Mouse (Mus musculus): ENCODE measurements around the gene Gm28043.

Gene Gm28043

GRCm38 (mm10) chr17:29680921-29681320, 66.2 kb downstream of the Gm28043 start:
- DNase-seq (ENCODE audit: low spot score): no peak

- DNase-seq (ENCODE audit: low spot score): no peak
Measured at GRCm38 (mm10) chr17:29681669-29682068, 67.0 kb downstream of the Gm28043 start.

GRCm38 (mm10) chr17:29682261-29682660, 67.6 kb downstream of the Gm28043 start:
- DNase-seq (ENCODE audit: low spot score): peak; percentile 55

- DNase-seq (ENCODE audit: low spot score): no peak
Measured at GRCm38 (mm10) chr17:29683127-29683526, 68.5 kb downstream of the Gm28043 start.

DNA sequence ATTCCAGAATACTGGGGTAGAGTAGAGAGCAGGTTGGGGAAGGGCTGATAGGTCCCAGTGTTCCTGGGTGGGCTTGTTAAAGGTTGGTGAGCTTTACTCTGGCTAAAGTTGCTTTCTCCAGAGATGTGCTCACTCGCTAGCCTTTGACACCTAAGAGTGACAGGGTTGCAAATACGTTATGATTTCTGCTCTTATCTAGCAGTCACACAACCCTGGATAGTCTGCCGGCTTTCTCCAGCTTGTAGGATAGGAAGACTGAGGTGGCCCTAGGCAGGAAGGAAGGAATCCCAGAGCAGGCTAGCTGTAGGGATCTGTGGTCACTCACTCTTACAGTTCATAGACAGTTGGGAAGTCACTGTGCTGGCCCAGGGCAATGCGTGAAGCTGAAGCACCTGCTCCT, 69.6 kb downstream of the Gm28043 start:
- no peak for DNase-seq (ENCODE audit: low spot score)

- no peak for DNase-seq (ENCODE audit: low spot score)
Measured at GRCm38 (mm10) chr17:29686771-29687170, 72.1 kb downstream of the Gm28043 start.

- DNase-seq (ENCODE audit: low spot score): no peak
Measured at GRCm38 (mm10) chr17:29687373-29687772, 72.7 kb downstream of the Gm28043 start.

DNA sequence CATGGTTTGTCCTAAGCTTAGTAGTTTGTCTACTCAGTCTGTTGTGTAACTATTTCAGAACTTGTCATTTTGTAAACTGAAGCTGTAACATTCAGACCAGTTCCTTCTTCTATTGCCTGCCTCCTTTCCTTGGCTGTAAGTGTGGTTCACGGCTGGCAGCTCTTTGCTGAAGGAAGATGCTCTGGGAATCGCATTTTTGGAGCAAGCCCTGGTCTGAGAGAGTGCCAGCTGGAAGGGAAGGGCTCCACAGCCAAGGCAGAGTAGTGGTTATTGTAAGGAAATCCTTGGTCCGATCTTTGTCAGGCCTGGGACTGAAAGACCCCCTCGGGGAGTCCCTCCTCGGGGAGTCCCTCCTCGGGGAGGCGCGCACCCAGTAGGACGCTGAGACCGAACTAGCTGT, 73.9 kb downstream of the Gm28043 start:
- DNase-seq (ENCODE audit: low spot score): no peak

DNA sequence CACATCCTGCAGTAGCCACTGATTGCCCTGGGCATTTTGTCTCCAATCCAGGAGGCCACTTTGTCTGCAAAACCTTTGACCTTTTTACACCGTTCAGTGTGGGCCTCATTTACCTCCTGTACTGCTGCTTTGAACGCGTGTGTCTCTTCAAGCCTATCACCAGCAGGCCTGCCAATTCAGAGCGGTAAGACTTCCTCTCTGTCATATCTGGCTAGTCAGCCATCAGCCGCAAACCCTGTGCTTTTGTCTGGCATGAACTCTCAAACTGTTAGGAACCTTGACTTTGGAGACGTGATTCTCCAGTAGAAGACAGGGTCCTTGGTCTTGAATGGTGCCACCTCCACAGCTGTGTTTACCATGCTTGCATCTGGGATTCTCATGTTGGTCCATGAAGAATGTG, 75.6 kb downstream of the Gm28043 start:
- DNase-seq (ENCODE audit: low spot score): no peak

DNA sequence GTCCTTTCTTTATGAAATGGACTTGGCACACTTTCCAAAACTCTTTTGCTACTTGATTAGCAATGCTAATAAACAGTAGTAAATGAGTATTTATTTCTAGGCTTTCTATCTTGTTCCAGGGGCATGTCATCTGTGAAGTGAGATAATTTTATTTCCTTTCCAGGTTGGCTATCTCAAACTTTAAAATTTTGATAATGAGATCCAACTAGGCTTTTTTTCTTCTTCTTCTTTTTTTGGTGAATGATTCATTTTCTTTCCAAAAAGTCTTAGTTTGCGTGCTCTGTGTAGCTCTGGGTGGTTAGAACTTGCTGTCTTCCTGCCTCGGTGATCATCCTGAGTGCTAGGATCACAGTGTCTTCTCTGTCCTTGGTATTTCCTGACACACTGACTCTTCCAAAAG, 78.2 kb downstream of the Gm28043 start:
- no peak for DNase-seq (ENCODE audit: low spot score)

DNA sequence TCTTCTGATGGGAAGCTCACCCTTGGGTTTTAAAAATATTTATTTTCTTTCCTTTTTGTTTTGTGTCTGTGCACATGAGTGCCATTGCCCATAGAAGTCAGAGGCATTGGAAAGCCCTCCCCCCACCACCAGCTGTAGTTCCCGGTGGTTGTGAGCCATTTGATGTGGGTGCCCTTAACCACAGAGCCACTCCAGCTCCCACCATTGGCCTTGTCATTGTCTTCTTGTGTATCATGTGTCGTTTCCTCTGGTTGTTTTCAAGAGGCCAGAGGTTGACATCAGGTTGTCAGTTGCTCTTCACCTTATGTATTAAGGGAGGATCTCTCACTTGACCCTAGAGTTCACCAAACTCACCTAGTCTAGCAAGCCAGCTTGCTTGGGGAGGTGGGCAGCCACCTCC, 78.9 kb downstream of the Gm28043 start:
- DNase-seq (ENCODE audit: low spot score): no peak

GRCm38 (mm10) chr17:29694516-29694915, 79.8 kb downstream of the Gm28043 start:
- no peak for DNase-seq (ENCODE audit: low spot score)

DNA sequence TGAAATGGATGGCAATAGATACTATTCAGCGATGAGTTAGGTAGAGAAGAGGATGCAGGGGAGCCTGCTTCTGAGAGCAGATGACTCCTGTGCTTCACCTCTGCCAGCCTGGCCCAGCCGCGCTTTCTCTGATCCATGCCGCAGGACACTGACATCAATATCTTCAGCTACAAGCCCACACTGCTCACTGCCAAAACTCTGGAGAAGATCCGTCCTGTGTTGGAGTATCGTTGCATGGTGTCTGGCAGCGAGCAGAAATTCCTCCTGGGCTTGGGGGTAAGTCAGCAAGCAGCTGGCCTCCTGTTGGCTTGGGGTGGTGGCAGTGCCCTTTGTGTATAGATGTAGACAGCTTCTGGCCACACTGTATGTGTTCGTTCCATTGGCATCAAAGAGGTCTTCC, 82.3 kb downstream of the Gm28043 start:
- DNase-seq (ENCODE audit: low spot score): no peak

GRCm38 (mm10) chr17:29698421-29698820, 83.7 kb downstream of the Gm28043 start:
- no peak for DNase-seq (ENCODE audit: low spot score)

GRCm38 (mm10) chr17:29700573-29700972, 85.9 kb downstream of the Gm28043 start:
- no peak for DNase-seq (ENCODE audit: low spot score)

DNA sequence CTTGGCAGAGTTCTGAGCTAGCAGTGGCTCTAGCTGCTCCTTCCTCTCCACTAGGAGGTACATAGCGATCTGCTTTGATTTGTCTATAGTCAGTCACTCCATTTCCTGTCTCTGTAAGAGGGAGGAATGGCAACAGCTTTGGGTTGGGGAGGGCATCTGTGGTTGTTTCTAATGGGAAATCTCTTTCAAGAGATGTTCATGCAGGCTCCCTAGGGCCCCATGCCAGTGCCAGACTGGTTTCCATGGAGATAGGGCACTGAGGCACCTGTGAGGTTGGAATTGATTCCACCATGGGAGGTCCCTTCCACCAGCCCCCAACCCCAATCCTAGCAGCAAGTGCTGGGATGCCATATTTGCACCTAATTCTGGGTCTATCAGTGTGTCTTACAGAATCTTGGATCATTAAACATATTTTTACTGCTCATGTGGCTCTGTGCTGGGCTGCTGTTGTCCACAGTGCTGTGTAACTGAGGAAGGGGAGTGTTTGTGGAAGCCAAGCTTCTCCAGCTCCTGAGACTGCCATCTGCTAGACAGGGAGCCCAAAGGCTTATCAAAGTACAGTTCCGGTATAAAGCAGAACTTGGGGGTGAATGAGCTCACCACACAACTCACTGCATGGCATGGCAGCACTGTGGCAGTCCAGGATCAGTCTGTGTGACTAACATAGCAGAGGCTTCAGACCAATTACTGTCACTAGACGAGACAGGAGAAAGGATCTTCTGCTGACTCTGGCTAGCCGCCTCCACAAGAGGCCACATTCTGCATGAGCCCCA, 88.4 kb downstream of the Gm28043 start:
- no peak for DNase-seq (ENCODE audit: low spot score)

DNA sequence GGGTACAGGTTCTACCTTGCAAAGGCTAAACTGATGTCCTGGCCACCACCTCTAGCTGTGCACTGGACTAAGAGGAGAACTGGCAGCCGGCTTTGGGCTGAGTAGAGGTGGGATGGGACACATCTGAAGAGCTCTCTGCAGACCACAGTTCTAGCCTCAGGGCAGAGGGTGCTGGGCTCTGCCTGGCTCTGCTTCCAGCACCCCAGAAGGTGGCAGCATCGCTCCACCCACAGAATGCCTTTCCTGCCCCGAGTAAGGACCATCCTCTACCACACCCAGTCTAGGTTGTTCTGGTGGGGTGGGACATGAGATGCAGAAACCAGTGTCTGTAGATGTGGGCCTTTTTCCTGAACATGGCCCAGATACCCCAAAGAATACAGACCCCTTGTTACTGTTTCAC, 90.1 kb downstream of the Gm28043 start:
- DNase-seq (ENCODE audit: low spot score): peak; percentile 81

- DNase-seq (ENCODE audit: low spot score): no peak
Measured at GRCm38 (mm10) chr17:29705881-29706280, 91.2 kb downstream of the Gm28043 start.

- no peak for DNase-seq (ENCODE audit: low spot score)
Measured at GRCm38 (mm10) chr17:29706981-29707545, 92.4 kb downstream of the Gm28043 start.

- DNase-seq (ENCODE audit: low spot score): no peak
Measured at GRCm38 (mm10) chr17:29708783-29709182, 94.1 kb downstream of the Gm28043 start.

DNA sequence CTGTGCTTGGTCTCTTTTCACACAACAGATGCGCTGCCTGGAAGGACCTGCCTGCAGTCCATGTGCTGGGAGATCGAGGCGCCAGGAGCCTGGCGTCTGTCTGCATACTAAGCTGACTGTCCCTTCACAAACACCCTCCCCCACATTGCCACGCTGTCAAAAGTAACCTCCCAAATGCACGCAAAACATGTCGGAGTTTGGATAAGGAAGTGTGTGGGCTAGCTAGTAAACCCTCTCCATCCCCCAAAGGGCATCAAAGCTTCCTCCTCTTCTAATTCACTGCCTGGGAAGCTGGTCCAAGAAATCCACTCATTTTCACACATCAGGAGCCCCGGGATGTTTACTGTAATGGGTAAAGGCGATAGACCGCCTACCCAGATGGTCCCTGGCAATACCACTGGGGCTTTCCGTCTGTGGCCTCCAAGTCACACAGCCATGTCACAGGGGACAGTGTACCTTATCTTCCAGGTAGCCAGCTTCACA, 95.9 kb downstream of the Gm28043 start:
- no peak for DNase-seq (ENCODE audit: low spot score)

DNA sequence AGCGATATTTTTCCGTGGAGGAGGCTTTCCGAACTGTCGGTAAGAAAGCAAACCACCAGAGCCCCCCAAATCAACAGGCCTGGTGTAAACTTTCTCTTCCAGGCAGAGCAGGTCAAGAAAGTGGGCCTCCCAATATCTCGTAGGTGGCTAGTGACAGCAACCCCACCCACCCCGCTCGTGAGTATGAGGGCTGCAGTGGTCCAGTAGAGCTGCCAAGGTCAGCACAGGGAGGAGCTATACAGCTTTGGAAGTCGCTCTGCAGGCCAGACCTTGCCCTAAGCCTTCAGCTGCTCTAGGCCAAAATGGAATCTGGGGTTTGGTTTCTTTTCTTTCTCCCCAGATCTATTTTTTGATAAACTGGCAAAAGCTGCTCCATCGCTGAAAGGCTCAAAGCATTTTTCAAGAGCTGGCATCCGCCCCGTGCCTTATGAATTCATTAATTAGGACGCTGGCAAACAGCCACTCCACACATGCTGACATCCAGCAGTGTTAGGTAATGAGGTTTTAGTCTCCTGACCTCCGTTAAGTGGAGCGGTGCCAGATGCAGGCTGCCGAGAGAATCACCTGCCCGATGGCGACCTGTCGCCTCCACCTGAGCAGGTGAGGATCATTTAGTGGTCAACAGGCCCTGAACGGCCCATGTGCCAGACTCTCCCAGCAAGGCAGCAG, 96.5 kb downstream of the Gm28043 start:
- no peak for DNase-seq (ENCODE audit: low spot score)

GRCm38 (mm10) chr17:29711745-29712431, 97.2 kb downstream of the Gm28043 start:
- DNase-seq (ENCODE audit: low spot score): no peak
